Mouse (Mus musculus): ENCODE data around the gene Abhd17a.

- TF ChIP-seq CTCF (IDR thresholded peaks at IDR 0.05; ENCODE audit: insufficient read depth, low read length) (no peak), POLR2A (IDR thresholded peaks at IDR 0.05; ENCODE audit: borderline replicate concordance, extremely low read depth, low read depth, low read length) (no peak)
These were observed 7.1 kb downstream of the Abhd17a start for GRCm38 (mm10) chr10:80583047-80583446.

All from lung, adult 2 months (tissue).